Mouse (Mus musculus) spleen, adult 2 months (tissue): ENCODE measurements around the gene Stim1. TPM values are rescaled to one million over a fixed set of nuclear protein-coding genes. Genes with fewer than 3 reads are reported as not detected.
A peak's percentile ranks its signal among the peaks of the same experiment; 100 is the strongest.

Experiments used
- DNase-seq, 2 experiments: peaks; one replicate each; pipeline versions ENCODE4 v3.0.0 to v3.0.0-alpha.2; 2012 to 2021; ENCODE audit warnings: low spot score in 2 of 2, low read depth in 1 of 2
- H3K27ac ChIP-seq: fragments of 200-500 bp; 2 replicates; pipeline ENCODE4 v1.5.1; 2012; ENCODE audit warnings: low read length, inconsistent platforms; ENCODE audit not compliant: insufficient read depth
- H3K27me3 ChIP-seq: fragments of 200-500 bp; 2 replicates; pipeline ENCODE4 v1.6.1; 2012; ENCODE audit warnings: mild to moderate bottlenecking, moderate library complexity, low read length, inconsistent platforms; ENCODE audit not compliant: control insufficient read depth, insufficient read depth
- H3K36me3 ChIP-seq: fragments of 200-500 bp; 2 replicates; pipeline ENCODE4 v1.6.1; 2012; ENCODE audit warnings: mild to moderate bottlenecking, low read length, inconsistent platforms; ENCODE audit not compliant: control insufficient read depth, insufficient read depth
- H3K4me1 ChIP-seq: fragments of 200-500 bp; 2 replicates; pipeline ENCODE4 v1.6.1; 2011; ENCODE audit warnings: inconsistent platforms; ENCODE audit not compliant: control insufficient read depth, insufficient read depth, insufficient read length
- H3K4me3 ChIP-seq: fragments of 200-500 bp; 2 replicates; pipeline ENCODE4 v1.5.1; 2011; ENCODE audit warnings: mild to moderate bottlenecking, inconsistent platforms; ENCODE audit not compliant: insufficient read depth, insufficient read length; ENCODE audit errors: extremely low read depth
- CTCF ChIP-seq: fragments of 200-500 bp; IDR thresholded peaks from 2 replicates; pipeline ENCODE4 v1.5.1; 2011; ENCODE audit warnings: mild to moderate bottlenecking, inconsistent platforms; ENCODE audit not compliant: insufficient read depth, insufficient read length, insufficient replicate concordance; ENCODE audit errors: extremely low read depth
- POLR2A ChIP-seq: fragments of 200-500 bp; IDR thresholded peaks from 2 replicates; pipeline ENCODE4 v1.6.1; 2011; ENCODE audit warnings: low read depth, low read length, inconsistent platforms
- WGBS: fragments of 180-500 bp; shearing (Covaris S2); methylation state at CpG from one replicate; pipeline ENCODE4 v1.1.7; 2018; 5-methylcytosine and 5-hydroxymethylcytosine counted together
- polyA plus RNA-seq: library from polyadenylated mRNA; depleted of rRNA; stranded (reverse); fragments of >200 nt; gene quantifications from 2 replicates; pipeline ENCODE4 v1.2.3, GENCODE M21; 2012

Gene Stim1
- polyA plus RNA-seq, 1 experiment, result 49.3 TPM

DNA sequence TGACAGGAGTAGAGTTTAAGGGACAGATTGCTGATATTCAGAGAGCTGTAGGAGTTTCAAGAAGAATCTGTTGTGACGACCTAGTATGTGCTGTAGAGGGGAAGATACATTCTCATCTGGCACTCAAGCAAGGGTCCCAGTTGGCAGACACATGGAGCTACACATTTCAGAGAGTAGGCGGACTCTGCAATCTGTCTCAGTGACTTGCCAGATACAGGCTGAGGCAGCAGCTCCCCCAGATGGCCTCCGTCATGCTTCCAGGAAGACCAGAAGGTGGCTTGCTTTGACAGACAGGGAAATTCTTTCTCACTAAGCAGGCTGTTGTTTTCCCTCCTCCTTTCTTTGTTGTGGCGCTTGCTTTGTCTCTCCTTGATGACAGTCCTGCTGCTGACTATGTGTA lies 102.1 kb downstream of the Stim1 start:
- TF ChIP-seq POLR2A (no peak), CTCF (peak; percentile 22; the same call in 1 of the 2 replicates)
- no peak overlapping the region for H3K4me3 ChIP-seq
- 76% methylated on average over 4 of the region's 4 CpGs for WGBS
- H3K36me3 ChIP-seq, result no peaks in the 10 kb centered on the region
- no peaks in the 10 kb centered on the region for H3K27me3 ChIP-seq
- no peaks in the 10 kb centered on the region for H3K4me1 ChIP-seq
- DNase-seq, result no peak
- no peak overlapping the region for H3K27ac ChIP-seq

- no peaks in the 10 kb centered on the region for H3K27me3 ChIP-seq
- no peaks in the 10 kb centered on the region for H3K4me1 ChIP-seq
- TF ChIP-seq POLR2A (no peak), CTCF (no peak)
- DNase-seq, result no peak
- WGBS, result 90% methylated on average over 5 of the region's 5 CpGs
- H3K27ac ChIP-seq, result no peak overlapping the region
- H3K36me3 ChIP-seq, result no peaks in the 10 kb centered on the region
- no peak overlapping the region for H3K4me3 ChIP-seq
These were observed 102.9 kb downstream of the Stim1 start for GRCm38 (mm10) chr7:102370526-102370925.

GRCm38 (mm10) chr7:102373382-102374072 lies 105.9 kb downstream of the Stim1 start:
- no peak overlapping the region for H3K4me3 ChIP-seq
- no peaks in the 10 kb centered on the region for H3K27me3 ChIP-seq
- no peak for DNase-seq
- WGBS, result 92% methylated on average over 3 of the region's 3 CpGs
- no peaks in the 10 kb centered on the region for H3K4me1 ChIP-seq
- TF ChIP-seq CTCF, result no peak
- no peak for TF ChIP-seq POLR2A
- no peaks in the 10 kb centered on the region for H3K36me3 ChIP-seq
- no peak overlapping the region for H3K27ac ChIP-seq

GRCm38 (mm10) chr7:102383221-102383620 lies 115.6 kb downstream of the Stim1 start:
- TF ChIP-seq POLR2A, result no peak
- no peak for TF ChIP-seq CTCF

GRCm38 (mm10) chr7:102385973-102386372 lies 118.4 kb downstream of the Stim1 start:
- H3K4me3 ChIP-seq, result no peak overlapping the region
- 90% methylated on average over 3 of the region's 3 CpGs for WGBS
- DNase-seq, result no peak
- H3K27me3 ChIP-seq, result no peaks in the 10 kb centered on the region
- TF ChIP-seq CTCF (no peak), POLR2A (no peak)
- no peak overlapping the region for H3K27ac ChIP-seq
- H3K36me3 ChIP-seq, result peaks cover 2% of the 10 kb centered on the region; the same call in 1 of the 2 replicates
- peaks cover 2% of the 10 kb centered on the region; the same call in 1 of the 2 replicates for H3K4me1 ChIP-seq

More at GRCm38 (mm10) chr7:102383221-102383620, 115.6 kb downstream of the Stim1 start:
- DNase-seq, result no peak
- Histone ChIP-seq H3K27ac (no peak overlapping the region), H3K4me1 (peaks cover 2% of the 10 kb centered on the region; the same call in 1 of the 2 replicates), H3K27me3 (no peaks in the 10 kb centered on the region), H3K36me3 (no peaks in the 10 kb centered on the region), H3K4me3 (no peak overlapping the region)
- 96% methylated on average over 7 of the region's 7 CpGs for WGBS

- peaks cover 2% of the 10 kb centered on the region; the same call in 1 of the 2 replicates for H3K36me3 ChIP-seq
- no peaks in the 10 kb centered on the region for H3K27me3 ChIP-seq
- no peak overlapping the region for H3K27ac ChIP-seq
- no peak for DNase-seq
- no peak for TF ChIP-seq POLR2A
- no peak for TF ChIP-seq CTCF
- 85% methylated on average over 5 of the region's 5 CpGs for WGBS
- no peak overlapping the region for H3K4me3 ChIP-seq
- peaks cover 2% of the 10 kb centered on the region; the same call in 1 of the 2 replicates for H3K4me1 ChIP-seq
These were observed 121.5 kb downstream of the Stim1 start for GRCm38 (mm10) chr7:102389082-102389481.

GRCm38 (mm10) chr7:102393898-102394297 lies 126.3 kb downstream of the Stim1 start:
- no peak for DNase-seq
- Histone ChIP-seq H3K36me3 (peaks cover 2% of the 10 kb centered on the region; the same call in 1 of the 2 replicates), H3K4me1 (no peaks in the 10 kb centered on the region), H3K4me3 (no peak overlapping the region), H3K27me3 (no peaks in the 10 kb centered on the region), H3K27ac (no peak overlapping the region)
- TF ChIP-seq CTCF (no peak), POLR2A (no peak)
- 59% methylated on average over 2 of the region's 2 CpGs for WGBS
